9 mouse cellular contexts compared by ENCODE assay signal in genomic region chrX:162527240-162527639, GRCm38 (mm10).
DNase-seq lines count a peak whose midpoint lies in the region; ATAC-seq and TF ChIP-seq lines count a peak whose summit lies in the region.
"Had no signal": no experiment of that assay in that cellular context is flagged by ENCODE, and none has a peak within 500 bp of the region (broad histone marks: within the 10 kb centered on the region; RNA-seq: fewer than 3 reads in every experiment).

No protein-coding gene starts in this region.

- H3K36me3 ChIP-seq in heart, embryonic 10.5 days, result no peaks in the 10 kb centered on the region
- H3K36me3 ChIP-seq in embryonic facial prominence, embryonic 14.5 days (ENCODE audit: control insufficient read depth, insufficient read depth, low read length), result no peaks in the 10 kb centered on the region
- no peaks in the 10 kb centered on the region for H3K36me3 ChIP-seq in stomach, postnatal 0 days (ENCODE audit: control insufficient read depth, insufficient read depth, low read length)
- H3K36me3 ChIP-seq: neural tube, embryonic 13.5 days had no signal

- no peak overlapping the region for H3K4me2 ChIP-seq in embryonic facial prominence, embryonic 14.5 days (ENCODE audit: low read depth, low read length)
- H3K4me2 ChIP-seq in stomach, postnatal 0 days (replicated peaks; ENCODE audit: low read depth), result no peak overlapping the region
- H3K4me2 ChIP-seq: neural tube, embryonic 13.5 days had no signal

- WGBS in heart, embryonic 10.5 days, result 26% methylated on average over 2 of the region's 2 CpGs
- WGBS in embryonic facial prominence, embryonic 14.5 days, result 27% methylated on average over 2 of the region's 2 CpGs
- 46% methylated on average over 2 of the region's 2 CpGs for WGBS in stomach, postnatal 0 days

- no peak for ATAC-seq in embryonic facial prominence, embryonic 14.5 days (ENCODE audit: low read depth)
- no peak for ATAC-seq in stomach, postnatal 0 days (ENCODE audit: low FRiP score, low TSS enrichment)

- DNase-seq in heart, adult 11 months, result peak; percentile 76
- no peak for DNase-seq in heart, embryonic 10.5 days (ENCODE audit: low spot score)
- DNase-seq in A20 (ENCODE audit: low read depth, low spot score), result peak; percentile 27
- peak; percentile 79 for DNase-seq in brain, adult 2 months (ENCODE audit: low read depth, low spot score)
- DNase-seq in embryonic facial prominence, embryonic 14.5 days (ENCODE audit: low spot score), result peak; percentile 67
- peak; percentile 58 to 69 for DNase-seq in kidney, postnatal 4 days
- DNase-seq in lung, postnatal 14 days, result peak; percentile 59
- peak; percentile 39 for DNase-seq in stomach, postnatal 0 days (ENCODE audit: low spot score)

- peak; percentile 79 for TF ChIP-seq CTCF in stomach, postnatal 0 days (IDR thresholded peaks at IDR 0.05; ENCODE audit: low read depth)

- no peak overlapping the region for H3K27ac ChIP-seq in heart, embryonic 10.5 days
- H3K27ac ChIP-seq in embryonic facial prominence, embryonic 14.5 days (replicated peaks; ENCODE audit: low read depth, low read length), result no peak overlapping the region
- H3K27ac ChIP-seq in stomach, postnatal 0 days (replicated peaks), result no peak overlapping the region
- H3K27ac ChIP-seq: neural tube, embryonic 13.5 days had no signal

- H3K4me1 ChIP-seq in heart, embryonic 10.5 days, result no peaks in the 10 kb centered on the region
- no peaks in the 10 kb centered on the region for H3K4me1 ChIP-seq in embryonic facial prominence, embryonic 14.5 days (ENCODE audit: control insufficient read depth, insufficient read depth, low read length)
- no peaks in the 10 kb centered on the region for H3K4me1 ChIP-seq in stomach, postnatal 0 days (replicated peaks; ENCODE audit: control insufficient read depth, insufficient read depth)
- H3K4me1 ChIP-seq: neural tube, embryonic 13.5 days had no signal

- no peak overlapping the region for H3K9ac ChIP-seq in embryonic facial prominence, embryonic 14.5 days (ENCODE audit: low read depth, low read length)
- H3K9ac ChIP-seq in stomach, postnatal 0 days (ENCODE audit: low read length), result no peak overlapping the region
- H3K9ac ChIP-seq: neural tube, embryonic 13.5 days had no signal

- no peak for TF ChIP-seq EP300 in stomach, postnatal 0 days (optimal IDR thresholded peaks at IDR 0.05)

- no peak overlapping the region for H3K4me3 ChIP-seq in heart, embryonic 10.5 days
- H3K4me3 ChIP-seq in embryonic facial prominence, embryonic 14.5 days (ENCODE audit: low read depth, low read length), result no peak overlapping the region
- no peak overlapping the region for H3K4me3 ChIP-seq in stomach, postnatal 0 days (ENCODE audit: low read depth, low read length)
- H3K4me3 ChIP-seq: neural tube, embryonic 13.5 days had no signal

- no peaks in the 10 kb centered on the region for H3K9me3 ChIP-seq in heart, embryonic 10.5 days
- no peaks in the 10 kb centered on the region for H3K9me3 ChIP-seq in embryonic facial prominence, embryonic 14.5 days (ENCODE audit: control insufficient read depth, low read length)
- no peaks in the 10 kb centered on the region for H3K9me3 ChIP-seq in stomach, postnatal 0 days (ENCODE audit: control insufficient read depth, low read length)
- H3K9me3 ChIP-seq: neural tube, embryonic 13.5 days had no signal

- H3K27me3 ChIP-seq in heart, embryonic 10.5 days (ENCODE audit: insufficient read depth, poor library complexity, severe bottlenecking), result peaks cover 9% of the 10 kb centered on the region; the same call in 1 of the 2 replicates
- H3K27me3 ChIP-seq in embryonic facial prominence, embryonic 14.5 days (replicated peaks; ENCODE audit: control insufficient read depth, insufficient read depth, low read length), result peaks cover 16% of the 10 kb centered on the region
- no peaks in the 10 kb centered on the region for H3K27me3 ChIP-seq in stomach, postnatal 0 days (ENCODE audit: control insufficient read depth, insufficient read depth, low read length)
